Mouse (Mus musculus) E14TG2a.4 (cell line): ENCODE data around the gene Adgrv1.

Source experiments
- CTCF ChIP-seq: conservative IDR thresholded peaks from 2 replicates; pipeline ENCODE4 v1.5.1; 2014; ENCODE audit warnings: low read length
- NANOG ChIP-seq: IDR thresholded peaks from 2 replicates; pipeline ENCODE4 v1.6.1; 2014; ENCODE audit warnings: borderline replicate concordance, low read length, mixed read lengths

DNA sequence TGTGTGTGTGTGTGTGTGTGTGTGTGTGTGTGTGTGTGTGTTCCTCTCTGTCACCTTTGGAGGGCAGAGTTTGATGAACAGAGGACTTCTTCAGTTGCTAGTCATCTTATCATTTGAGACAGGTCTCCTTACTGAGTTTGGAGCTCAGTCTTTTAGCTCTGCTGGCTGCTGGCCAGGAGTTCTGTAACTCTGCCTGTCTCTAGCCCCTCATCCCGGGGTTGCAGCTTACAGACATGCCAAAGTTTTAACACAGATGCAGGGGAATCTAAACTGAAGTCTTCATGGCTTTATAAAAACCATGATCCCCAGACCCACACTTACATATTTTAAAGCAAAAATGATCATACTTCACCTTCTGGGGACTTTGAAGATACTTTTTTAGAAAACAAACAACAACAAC, 338.8 kb downstream of the Adgrv1 start:
- TF ChIP-seq CTCF (no peak), NANOG (no peak)
